Mouse (Mus musculus): ENCODE data around the gene Prss54. TPM values are rescaled to one million over a fixed set of nuclear protein-coding genes. Genes with fewer than 3 reads are reported as not detected.

The Prss54 gene
- polyA plus RNA-seq, 1 experiment from 2014 or later: not detected

GRCm38 (mm10) chr8:95516928-95517327 is 59.2 kb downstream of the Prss54 start:
- H3K9ac ChIP-seq (ENCODE audit: low read length): no peak overlapping the region
- no peak overlapping the region for H3K4me2 ChIP-seq (ENCODE audit: low read length)
- 87% methylated on average over 6 of the region's 6 CpGs for WGBS
- no peak for ATAC-seq
- H3K36me3 ChIP-seq (ENCODE audit: control insufficient read depth, insufficient read depth, low read length): no peaks in the 10 kb centered on the region
- no peaks in the 10 kb centered on the region for H3K9me3 ChIP-seq (replicated peaks; ENCODE audit: control insufficient read depth, low read length)
- no peaks in the 10 kb centered on the region for H3K4me1 ChIP-seq (ENCODE audit: control insufficient read depth, insufficient read depth, low read length)
- H3K27me3 ChIP-seq (replicated peaks; ENCODE audit: control insufficient read depth, insufficient read depth, low read length): no peaks in the 10 kb centered on the region
- no peak overlapping the region for H3K27ac ChIP-seq (ENCODE audit: low read depth, low read length)
- DNase-seq (ENCODE audit: low spot score): no peak
- H3K4me3 ChIP-seq (ENCODE audit: low read depth, low read length): no peak overlapping the region

DNA sequence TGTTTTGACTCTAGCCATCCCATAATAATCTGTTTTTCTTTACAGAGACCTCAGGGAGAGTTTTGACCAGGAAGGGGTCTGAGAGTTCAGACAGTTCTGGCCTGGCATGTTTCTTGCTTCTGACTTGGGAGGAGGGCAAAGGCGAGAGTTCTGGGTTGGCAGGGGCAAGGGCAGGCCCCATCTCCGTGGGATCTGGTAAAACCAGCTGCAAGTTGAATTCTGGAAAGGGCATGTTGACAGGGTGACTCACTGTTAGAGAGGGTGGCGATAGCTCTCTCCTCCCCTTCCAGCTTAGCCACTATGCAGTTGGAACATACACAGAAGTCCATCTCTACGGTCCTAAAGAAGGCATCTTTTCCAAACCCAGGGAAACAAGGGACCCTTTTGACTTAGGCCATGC is 62.9 kb downstream of the Prss54 start:
- no peaks in the 10 kb centered on the region for H3K36me3 ChIP-seq (ENCODE audit: control insufficient read depth, insufficient read depth, low read length)
- DNase-seq (ENCODE audit: low spot score) (no peak), ATAC-seq (no peak)
- H3K4me2 ChIP-seq (ENCODE audit: low read length): no peak overlapping the region
- no peaks in the 10 kb centered on the region for H3K9me3 ChIP-seq (replicated peaks; ENCODE audit: control insufficient read depth, low read length)
- no peak overlapping the region for H3K9ac ChIP-seq (ENCODE audit: low read length)
- no peak overlapping the region for H3K4me3 ChIP-seq (ENCODE audit: low read depth, low read length)
- WGBS: 78% methylated on average over 4 of the region's 4 CpGs
- no peak overlapping the region for H3K27ac ChIP-seq (ENCODE audit: low read depth, low read length)
- H3K4me1 ChIP-seq (ENCODE audit: control insufficient read depth, insufficient read depth, low read length): no peaks in the 10 kb centered on the region
- no peaks in the 10 kb centered on the region for H3K27me3 ChIP-seq (replicated peaks; ENCODE audit: control insufficient read depth, insufficient read depth, low read length)

- no peak for DNase-seq (ENCODE audit: low spot score)
- no peak overlapping the region for H3K9ac ChIP-seq (ENCODE audit: low read length)
- no peak overlapping the region for H3K27ac ChIP-seq (ENCODE audit: low read depth, low read length)
- no peak overlapping the region for H3K4me3 ChIP-seq (ENCODE audit: low read depth, low read length)
- ATAC-seq: no peak
- no peaks in the 10 kb centered on the region for H3K4me1 ChIP-seq (ENCODE audit: control insufficient read depth, insufficient read depth, low read length)
- no peaks in the 10 kb centered on the region for H3K36me3 ChIP-seq (ENCODE audit: control insufficient read depth, insufficient read depth, low read length)
- no peak overlapping the region for H3K4me2 ChIP-seq (ENCODE audit: low read length)
- H3K27me3 ChIP-seq (replicated peaks; ENCODE audit: control insufficient read depth, insufficient read depth, low read length): no peaks in the 10 kb centered on the region
- no peaks in the 10 kb centered on the region for H3K9me3 ChIP-seq (replicated peaks; ENCODE audit: control insufficient read depth, low read length)
- 69% methylated on average over 4 of the region's 4 CpGs for WGBS
Measured at GRCm38 (mm10) chr8:95512257-95512656, 63.9 kb downstream of the Prss54 start.

Other genes with a start within 250 kb of the Prss54 start
- gene Zfp319, start 244.4 kb downstream of the Prss54 start, polyA plus RNA-seq (2014; fragmentation: Nextera tagmentation; extraction: Ambion mirVana): 11.5 and 14.4 TPM in 2 replicates
- 40.0 and 45.8 TPM in 2 replicates for gene Usb1, start 244.1 kb downstream of the Prss54 start, polyA plus RNA-seq (2014; fragmentation: Nextera tagmentation; extraction: Ambion mirVana)
- 10.3 and 12.5 TPM in 2 replicates for gene Mmp15, start 224.1 kb downstream of the Prss54 start, polyA plus RNA-seq (2014; fragmentation: Nextera tagmentation; extraction: Ambion mirVana)
- gene Cfap20, start 141.5 kb downstream of the Prss54 start, polyA plus RNA-seq (2014; fragmentation: Nextera tagmentation; extraction: Ambion mirVana): 137 and 152 TPM in 2 replicates
- 14.3 and 15.5 TPM in 2 replicates for gene Csnk2a2, start 86.3 kb downstream of the Prss54 start, polyA plus RNA-seq (2014; fragmentation: Nextera tagmentation; extraction: Ambion mirVana)
- gene Ccdc113, start 42.3 kb downstream of the Prss54 start, polyA plus RNA-seq (2014; fragmentation: Nextera tagmentation; extraction: Ambion mirVana): 1.9 and 2.2 TPM in 2 replicates
- gene Gins3, start 57.1 kb upstream of the Prss54 start, polyA plus RNA-seq (2014; fragmentation: Nextera tagmentation; extraction: Ambion mirVana): 11.5 and 13.3 TPM in 2 replicates
- gene Ndrg4, start 100.6 kb upstream of the Prss54 start, polyA plus RNA-seq (2014; fragmentation: Nextera tagmentation; extraction: Ambion mirVana): 154 and 209 TPM in 2 replicates
- 26.0 and 26.2 TPM in 2 replicates for gene Setd6, start 139.5 kb upstream of the Prss54 start, polyA plus RNA-seq (2014; fragmentation: Nextera tagmentation; extraction: Ambion mirVana)
- gene Cnot1, start 231.1 kb upstream of the Prss54 start, polyA plus RNA-seq (2014; fragmentation: Nextera tagmentation; extraction: Ambion mirVana): 63.0 and 66.4 TPM in 2 replicates
- gene Sap18b, start 249.0 kb upstream of the Prss54 start, polyA plus RNA-seq (2014; fragmentation: Nextera tagmentation; extraction: Ambion mirVana): 271 and 294 TPM in 2 replicates

Data from forebrain, embryonic 14.5 days (tissue).